Mouse (Mus musculus): ENCODE data around the gene Zfp78. TPM values are rescaled to one million over a fixed set of nuclear protein-coding genes. Genes with fewer than 3 reads are reported as not detected.

Gene Zfp78
- polyA plus RNA-seq (2015; fragmentation: Nextera tagmentation; extraction: Ambion mirVana) = 2.1 and 2.7 TPM in 2 replicates

DNA sequence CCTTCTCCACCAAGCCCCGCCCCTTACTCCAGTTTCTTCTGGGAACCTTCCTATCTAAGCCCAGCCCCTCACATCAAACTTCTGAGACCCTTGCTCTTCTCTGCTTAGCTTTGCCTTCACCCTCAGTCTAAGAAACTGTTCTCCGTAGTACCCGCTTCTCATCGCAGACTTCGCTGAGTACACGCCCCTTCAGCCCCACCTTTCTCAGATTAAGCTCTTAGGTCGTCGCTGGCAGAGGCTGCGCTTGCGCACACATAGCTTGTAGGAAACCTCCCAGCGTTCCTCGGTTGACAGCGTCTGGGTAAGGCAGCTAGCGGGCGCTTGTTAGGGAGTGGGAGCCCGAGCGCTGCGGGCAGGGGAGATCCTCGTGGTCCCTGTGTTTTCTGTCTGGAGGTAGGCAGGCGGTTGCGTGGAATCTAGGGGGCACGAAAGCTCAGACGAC, at the start of gene Zfp78:
Zfp78 (plus strand) TSS at position 234 of the 442 bp plus-strand sequence.

DNA sequence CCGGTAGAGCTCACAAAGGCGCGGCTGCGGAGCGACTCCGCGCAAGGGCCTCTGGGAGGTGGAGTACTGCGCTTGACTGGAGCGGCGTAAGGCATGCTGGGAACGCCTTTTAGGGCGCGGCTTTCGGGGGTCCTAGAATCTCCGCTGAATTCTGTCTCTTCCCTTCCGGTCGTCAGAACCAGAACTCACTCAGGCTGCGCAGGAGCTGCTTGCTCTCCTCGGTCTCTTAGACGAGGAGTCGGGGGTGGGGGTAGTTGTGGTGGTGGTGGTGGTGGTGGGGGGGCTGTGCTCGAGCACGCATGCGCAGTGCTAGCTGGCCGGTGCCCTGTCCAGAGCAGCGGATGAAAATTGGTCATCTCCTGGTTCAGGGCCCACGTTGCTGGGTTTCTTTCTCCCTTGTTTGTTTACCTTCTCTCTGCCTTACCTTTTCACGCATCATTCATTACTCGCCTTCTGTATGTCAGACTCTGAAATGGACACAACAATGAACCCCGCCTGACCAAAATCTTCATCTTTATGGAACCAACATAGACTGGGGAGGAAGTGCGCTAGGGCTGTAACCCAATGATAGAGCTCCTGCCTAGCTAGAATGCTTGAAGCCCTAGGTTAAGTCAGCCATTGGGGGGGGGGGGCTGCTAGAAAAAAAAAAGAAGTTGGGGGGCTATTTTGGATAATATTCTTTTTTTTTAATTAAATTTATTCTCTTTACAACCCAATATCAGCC, 31.7 kb upstream of the Zfp78 start, which contains the start of gene Zfp583:
Zfp583 (minus strand) TSS at position 53 of the 724 bp plus-strand sequence.

DNA sequence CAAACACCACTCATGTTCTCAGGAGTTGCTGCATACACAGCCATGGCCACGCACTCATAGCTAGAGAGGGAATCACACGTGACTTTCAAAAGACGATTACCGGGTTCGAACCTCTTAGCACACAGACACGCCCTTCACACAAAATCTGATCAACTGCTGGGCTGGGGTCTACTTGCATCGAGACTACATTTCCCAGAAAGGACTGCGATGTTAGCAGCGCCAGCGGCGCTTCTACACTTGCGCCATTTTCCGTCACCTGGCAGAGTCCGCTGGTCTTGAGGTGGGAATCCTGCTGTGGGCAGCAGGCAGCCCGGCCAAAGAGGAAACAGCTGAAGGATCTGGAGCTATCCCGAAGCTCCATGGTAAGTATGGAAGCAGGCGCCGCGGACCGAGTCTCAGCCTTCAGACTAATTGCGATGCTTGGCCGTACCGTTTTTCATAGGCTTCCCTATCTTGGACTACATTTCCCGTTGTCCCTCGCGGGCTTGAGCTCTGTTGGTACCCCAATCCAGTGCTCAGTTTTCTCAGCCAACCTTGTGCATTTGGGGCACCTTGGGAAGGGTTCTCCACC, 19.5 kb upstream of the Zfp78 start, which contains the start of gene Gm3854:
Gm3854 (plus strand) TSS at position 259 of the 571 bp plus-strand sequence.

DNA sequence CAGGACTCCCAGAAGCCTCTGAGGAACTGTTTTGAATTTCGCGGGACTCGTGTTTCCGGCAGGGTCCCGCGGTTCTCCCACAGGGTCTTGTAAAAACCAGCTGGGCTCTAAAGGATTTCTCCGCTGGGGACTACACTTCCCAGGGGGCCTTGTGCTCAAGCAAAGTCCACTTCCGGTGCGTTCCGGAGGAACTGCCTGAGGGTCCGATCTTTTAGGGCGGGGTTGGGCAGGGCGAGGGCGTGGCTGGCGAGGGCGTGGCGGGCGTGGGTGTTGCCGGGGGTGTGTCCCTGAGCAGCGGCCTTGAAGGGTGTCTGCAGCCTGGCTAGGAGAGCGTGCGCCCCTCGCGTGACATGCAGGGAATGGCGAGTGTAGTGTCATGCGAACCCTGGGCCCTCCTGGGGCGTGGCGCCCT, 20.0 kb downstream of the Zfp78 start, which contains the start of gene Zfp28:
Zfp28 (plus strand) TSS at position 252 of the 412 bp plus-strand sequence.

DNA sequence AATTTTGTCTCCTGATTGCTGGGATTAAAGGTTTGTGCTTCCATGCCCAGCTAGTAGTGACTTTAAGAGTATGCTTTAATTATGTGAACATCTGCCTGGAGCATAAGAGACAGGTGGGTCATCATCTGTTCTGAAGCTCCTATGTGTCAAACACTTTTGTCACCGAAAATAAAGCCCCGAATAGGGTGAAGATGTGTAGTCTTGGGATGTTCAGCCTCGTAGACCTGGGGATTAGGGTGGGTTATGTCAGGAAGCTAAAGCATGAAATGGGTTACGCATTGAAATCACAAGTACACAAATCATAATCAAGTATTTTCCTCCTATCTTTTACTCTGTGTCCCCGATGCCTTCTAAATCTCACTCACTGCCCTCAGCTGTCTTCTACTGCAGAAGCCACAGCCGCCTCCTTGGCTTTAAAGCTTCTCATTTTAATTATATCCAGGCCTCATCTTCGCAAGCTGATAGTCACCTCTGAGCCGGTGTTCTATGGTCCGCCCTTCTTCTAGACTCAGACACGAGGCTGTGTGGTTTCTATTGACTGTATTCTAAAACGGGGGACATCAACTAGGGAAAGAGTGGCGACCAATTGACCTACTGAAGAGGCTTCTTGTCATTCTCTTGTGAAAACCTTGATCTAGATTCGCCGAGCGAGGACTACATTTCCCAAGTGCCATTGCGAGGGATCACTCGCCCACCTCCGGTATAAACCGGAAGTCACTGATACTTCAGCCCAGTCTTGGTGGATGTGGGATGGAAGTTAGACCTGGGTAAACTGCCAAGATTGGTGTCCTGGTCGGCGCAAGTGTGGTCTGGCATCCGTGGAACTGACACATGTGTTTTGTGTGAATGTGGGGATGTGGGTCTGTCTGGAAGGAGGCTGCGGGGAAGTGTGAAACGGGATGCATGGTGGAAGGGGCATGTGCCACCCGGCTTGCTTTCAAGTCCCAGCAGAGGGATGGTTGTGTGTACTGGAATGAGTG, 35.2 kb downstream of the Zfp78 start, which contains the start of gene Smim17:
Smim17 (plus strand) TSS at position 720 of the 980 bp plus-strand sequence.

DNA sequence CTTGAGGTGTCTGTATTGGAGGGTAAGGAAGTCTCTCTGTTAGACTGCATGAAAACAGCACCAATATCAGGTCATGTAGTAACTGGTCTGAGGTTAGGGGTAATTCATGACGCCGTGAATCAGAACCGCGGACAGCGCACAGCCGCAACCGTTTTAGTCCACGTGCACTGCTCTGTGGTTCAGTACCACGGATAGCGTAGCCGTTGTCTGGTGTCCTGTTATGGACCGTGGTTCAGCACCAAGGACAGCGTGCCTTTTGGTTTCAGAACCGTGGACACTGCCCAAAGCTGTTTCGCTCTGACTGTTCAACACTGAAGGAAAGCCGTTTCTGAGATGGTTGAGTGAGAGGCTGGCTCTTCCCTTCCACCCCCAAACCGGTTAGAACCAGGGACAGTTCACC, 47.0 kb downstream of the Zfp78 start, which contains the start of gene Gm20715:
Gm20715 (plus strand) TSS at position 235 of the 400 bp plus-strand sequence.

Other genes starting within 250 kb of the Zfp78 start
- gene Zfp787, start 207.3 kb upstream of the Zfp78 start, polyA plus RNA-seq (2015; fragmentation: Nextera tagmentation; extraction: Ambion mirVana) = 95.1 and 95.9 TPM in 2 replicates
- 38.5 and 48.4 TPM in 2 replicates for gene Zfp444, start 191.1 kb upstream of the Zfp78 start, polyA plus RNA-seq (2015; fragmentation: Nextera tagmentation; extraction: Ambion mirVana)
- not detected in 2 replicates for gene Galp, start 166.2 kb upstream of the Zfp78 start, polyA plus RNA-seq (2015; fragmentation: Nextera tagmentation; extraction: Ambion mirVana)
- not detected in 2 replicates for gene Zscan5b, start 141.0 kb upstream of the Zfp78 start, polyA plus RNA-seq (2015; fragmentation: Nextera tagmentation; extraction: Ambion mirVana)
- gene Epp13, start 110.6 kb upstream of the Zfp78 start, polyA plus RNA-seq (2015; fragmentation: Nextera tagmentation; extraction: Ambion mirVana) = 0.21 TPM in 1 of 2 replicates, not detected in the other
- 7.5 and 10.9 TPM in 2 replicates for gene Zfp667, start 76.7 kb upstream of the Zfp78 start, polyA plus RNA-seq (2015; fragmentation: Nextera tagmentation; extraction: Ambion mirVana)
- gene Zfp583, start 32.0 kb upstream of the Zfp78 start, polyA plus RNA-seq (2015; fragmentation: Nextera tagmentation; extraction: Ambion mirVana) = 5.2 and 6.6 TPM in 2 replicates
- gene Gm3854, start 19.5 kb upstream of the Zfp78 start, polyA plus RNA-seq (2015; fragmentation: Nextera tagmentation; extraction: Ambion mirVana) = 1.5 and 2.0 TPM in 2 replicates
- 6.5 and 6.9 TPM in 2 replicates for gene Zfp28, start 20.0 kb downstream of the Zfp78 start, polyA plus RNA-seq (2015; fragmentation: Nextera tagmentation; extraction: Ambion mirVana)
- 0.14 and 0.15 TPM in 2 replicates for gene Smim17, start 35.4 kb downstream of the Zfp78 start, polyA plus RNA-seq (2015; fragmentation: Nextera tagmentation; extraction: Ambion mirVana)
- not detected in 2 replicates for gene Gm20715, start 47.0 kb downstream of the Zfp78 start, polyA plus RNA-seq (2015; fragmentation: Nextera tagmentation; extraction: Ambion mirVana)
- 0.08 TPM in 1 of 2 replicates, not detected in the other for gene Olfr1344, start 75.4 kb downstream of the Zfp78 start, polyA plus RNA-seq (2015; fragmentation: Nextera tagmentation; extraction: Ambion mirVana)
- gene Olfr1336, start 92.9 kb downstream of the Zfp78 start, polyA plus RNA-seq (2015; fragmentation: Nextera tagmentation; extraction: Ambion mirVana) = not detected in 2 replicates
- gene Olfr1346, start 103.8 kb downstream of the Zfp78 start, polyA plus RNA-seq (2015; fragmentation: Nextera tagmentation; extraction: Ambion mirVana) = not detected in 2 replicates
- gene Olfr5, start 123.7 kb downstream of the Zfp78 start, polyA plus RNA-seq (2015; fragmentation: Nextera tagmentation; extraction: Ambion mirVana) = not detected in 2 replicates
- gene Olfr1347, start 136.5 kb downstream of the Zfp78 start, polyA plus RNA-seq (2015; fragmentation: Nextera tagmentation; extraction: Ambion mirVana) = not detected in 2 replicates
- gene Olfr1348, start 145.5 kb downstream of the Zfp78 start, polyA plus RNA-seq (2015; fragmentation: Nextera tagmentation; extraction: Ambion mirVana) = not detected in 2 replicates
- gene Olfr1349, start 159.7 kb downstream of the Zfp78 start, polyA plus RNA-seq (2015; fragmentation: Nextera tagmentation; extraction: Ambion mirVana) = not detected in 2 replicates
- gene Olfr1350, start 201.6 kb downstream of the Zfp78 start, polyA plus RNA-seq (2015; fragmentation: Nextera tagmentation; extraction: Ambion mirVana) = not detected in 2 replicates